Mouse (Mus musculus) small intestine, adult 10 weeks (tissue): ENCODE data around the gene Rabl6. TPM values are rescaled to one million over a fixed set of nuclear protein-coding genes. Genes with fewer than 3 reads are reported as not detected.

Source experiments
- polyA plus RNA-seq: library from polyadenylated mRNA; stranded (reverse); fragments of 350-450 nt; fragmentation: Illumina TruSeq; extraction: RNeasy Lipid Tissue Mini Kit (QIAGEN cat#74804); gene quantifications from one replicate; pipeline ENCODE4 v1.2.3, GENCODE M21; 2014; ENCODE audit warnings: low replicate concordance

The Rabl6 gene
- 29.1 TPM for polyA plus RNA-seq

GRCm38 (mm10) chr2:25607761-25608622 lies at the start of gene Rabl6:
Rabl6 (minus strand) TSS chr2:25608521.

GRCm38 (mm10) chr2:25657652-25658051 lies 49.3 kb upstream of the Rabl6 start, which contains the start of gene Lcn5:
Lcn5 (plus strand) TSS chr2:25657952.

GRCm38 (mm10) chr2:25652902-25653301 lies 44.6 kb upstream of the Rabl6 start, which contains the start of gene Lcn8:
Lcn8 (plus strand) TSS chr2:25653120.

GRCm38 (mm10) chr2:25627811-25628210 lies 19.5 kb upstream of the Rabl6 start, which contains the start of gene Fcna:
Fcna (minus strand) TSS chr2:25628030.

GRCm38 (mm10) chr2:25621229-25622200 lies 13.2 kb upstream of the Rabl6 start, which contains the start of gene Tmem141:
Tmem141 (minus strand) TSS chr2:25622005.

GRCm38 (mm10) chr2:25617578-25617977 lies 9.3 kb upstream of the Rabl6 start, which contains the start of gene Ccdc183:
Ccdc183 (minus strand) TSS chr2:25617678.

GRCm38 (mm10) chr2:25581294-25581864 lies 26.9 kb downstream of the Rabl6 start, which contains the start of gene Ajm1:
Ajm1 (minus strand) TSS chr2:25581757.

GRCm38 (mm10) chr2:25574579-25575431 lies 33.5 kb downstream of the Rabl6 start, which contains the start of the genes Mamdc4 and Phpt1:
Mamdc4 (minus strand) TSS chr2:25574845.
Phpt1 (minus strand) TSS chr2:25575224.

GRCm38 (mm10) chr2:25557221-25557963 lies 50.9 kb downstream of the Rabl6 start, which contains the start of gene Edf1:
Edf1 (plus strand) TSS chr2:25557847.

GRCm38 (mm10) chr2:25546811-25547491 lies 61.4 kb downstream of the Rabl6 start, which contains the start of gene Traf2:
Traf2 (minus strand) TSS chr2:25546940.

Other genes with a start within 250 kb of the Rabl6 start
- 5.0 TPM for gene Uap1l1, start 242.8 kb downstream of the Rabl6 start, polyA plus RNA-seq
- gene Sapcd2, start 236.2 kb downstream of the Rabl6 start, polyA plus RNA-seq, result 0.11 TPM
- gene Entpd2, start 212.6 kb downstream of the Rabl6 start, polyA plus RNA-seq, result not detected
- gene Npdc1, start 209.2 kb downstream of the Rabl6 start, polyA plus RNA-seq, result 4.4 TPM
- gene Fut7, start 185.3 kb downstream of the Rabl6 start, polyA plus RNA-seq, result not detected
- 0.48 TPM for gene Abca2, start 179.8 kb downstream of the Rabl6 start, polyA plus RNA-seq
- gene Clic3, start 151.7 kb downstream of the Rabl6 start, polyA plus RNA-seq, result not detected
- gene Paxx, start 147.4 kb downstream of the Rabl6 start, polyA plus RNA-seq, result 5.1 TPM
- not detected for gene Ptgds, start 138.5 kb downstream of the Rabl6 start, polyA plus RNA-seq
- not detected for gene Lcn12, start 114.6 kb downstream of the Rabl6 start, polyA plus RNA-seq
- not detected for gene Fbxw5, start 107.8 kb downstream of the Rabl6 start, polyA plus RNA-seq
- not detected for gene C8g, start 106.8 kb downstream of the Rabl6 start, polyA plus RNA-seq
- gene Traf2, start 61.6 kb downstream of the Rabl6 start, polyA plus RNA-seq, result 0.78 TPM
- gene Edf1, start 50.7 kb downstream of the Rabl6 start, polyA plus RNA-seq, result 1.6 TPM
- gene Mamdc4, start 33.7 kb downstream of the Rabl6 start, polyA plus RNA-seq, result not detected
- not detected for gene Phpt1, start 33.3 kb downstream of the Rabl6 start, polyA plus RNA-seq
- not detected for gene Ajm1, start 26.8 kb downstream of the Rabl6 start, polyA plus RNA-seq
- not detected for gene Ccdc183, start 9.2 kb upstream of the Rabl6 start, polyA plus RNA-seq
- gene Tmem141, start 13.5 kb upstream of the Rabl6 start, polyA plus RNA-seq, result 0.85 TPM
- not detected for gene Fcna, start 19.5 kb upstream of the Rabl6 start, polyA plus RNA-seq
- gene Lcn8, start 44.6 kb upstream of the Rabl6 start, polyA plus RNA-seq, result not detected
- gene Lcn5, start 49.4 kb upstream of the Rabl6 start, polyA plus RNA-seq, result not detected
- gene Lcn6, start 68.3 kb upstream of the Rabl6 start, polyA plus RNA-seq, result not detected
- gene Lcn10, start 74.2 kb upstream of the Rabl6 start, polyA plus RNA-seq, result not detected
- not detected for gene Obp2a, start 91.5 kb upstream of the Rabl6 start, polyA plus RNA-seq
- gene Bmyc, start 98.2 kb upstream of the Rabl6 start, polyA plus RNA-seq, result 5.2 TPM
- gene Obp2b, start 128.5 kb upstream of the Rabl6 start, polyA plus RNA-seq, result not detected
- gene Lcn3, start 157.0 kb upstream of the Rabl6 start, polyA plus RNA-seq, result not detected
- not detected for gene Lcn11, start 168.5 kb upstream of the Rabl6 start, polyA plus RNA-seq
- gene Gm13539, start 173.7 kb upstream of the Rabl6 start, polyA plus RNA-seq, result not detected
- gene Glt6d1, start 207.3 kb upstream of the Rabl6 start, polyA plus RNA-seq, result not detected
- gene Lcn9, start 214.6 kb upstream of the Rabl6 start, polyA plus RNA-seq, result not detected
- gene Sohlh1, start 238.7 kb upstream of the Rabl6 start, polyA plus RNA-seq, result not detected